Mouse (Mus musculus): ENCODE measurements at regions not wholly inside any gene's neighbourhood (a gene's known extent, or its start where the extent isn't known, plus 50 kb on each side); places are given as distances from the start of the nearest gene placed in this dataset.

DNA sequence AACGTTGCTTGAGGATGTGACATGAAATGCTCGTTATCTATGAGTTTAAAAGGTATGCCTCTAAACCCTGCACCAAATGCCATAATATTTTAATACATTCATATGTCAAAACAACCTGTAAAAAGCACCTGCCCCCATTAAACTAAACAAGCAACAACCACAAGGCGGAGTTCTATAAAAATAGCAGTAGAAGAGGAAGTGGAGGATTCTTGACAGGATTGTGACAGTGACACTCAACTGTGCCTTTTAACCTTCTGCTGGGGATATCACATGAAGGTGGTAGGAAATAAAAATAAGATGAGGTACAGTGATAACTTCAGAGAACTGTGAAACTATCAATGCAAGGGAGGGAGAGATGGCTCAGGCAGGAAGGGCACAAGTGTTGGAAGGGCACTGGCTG is 58.6 kb upstream of the Dbx2 start:
- no peak for DNase-seq (ENCODE audit: low spot score in 2 of 2)

DNA sequence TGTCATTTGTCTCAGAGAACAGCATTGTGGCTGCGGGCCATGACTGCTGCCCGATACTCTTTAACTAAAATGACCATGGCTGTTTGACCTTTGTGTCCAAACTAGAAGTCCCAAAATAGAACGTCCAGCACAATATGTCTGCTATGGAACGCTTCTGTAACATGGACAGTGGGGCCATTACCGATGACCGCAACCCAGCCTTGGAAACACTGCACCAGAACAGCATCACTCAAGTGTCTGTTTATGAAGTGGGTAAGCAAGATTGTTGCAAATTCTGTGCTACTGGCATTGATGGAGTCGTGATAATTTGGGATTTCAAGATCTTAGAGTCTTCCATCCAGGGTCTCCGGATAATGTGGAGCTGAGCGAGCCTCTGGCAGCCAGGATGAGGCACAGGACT is 60.2 kb upstream of the Dbx2 start:
- DNase-seq (ENCODE audit: low spot score in 2 of 2), result no peak

DNA sequence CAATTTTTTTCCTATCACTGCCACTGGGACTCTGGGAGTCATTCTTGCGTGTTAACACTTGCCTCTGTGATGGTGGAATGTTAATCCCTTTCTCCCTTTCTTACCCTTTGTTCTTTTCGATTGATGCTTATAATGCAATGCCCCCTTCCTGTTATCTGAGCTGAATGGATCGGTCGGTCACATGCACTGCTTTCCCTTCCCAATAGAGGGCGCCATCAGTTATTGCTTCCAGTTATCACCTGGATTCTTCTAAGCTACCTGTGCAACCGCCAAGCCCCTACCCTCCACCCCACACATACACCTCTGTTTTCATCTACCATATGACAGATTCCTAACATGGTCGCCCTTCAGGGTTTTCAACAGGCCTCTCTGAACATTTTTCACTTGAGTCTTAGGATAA is 66.9 kb upstream of the Ano6 start:
- no peak for DNase-seq (ENCODE audit: low spot score in 2 of 2)

GRCm38 (mm10) chr15:95725866-95726265 is 64.8 kb upstream of the Ano6 start:
- peak; percentile 60 to 81 for DNase-seq (ENCODE audit: low spot score in 2 of 2)

- DNase-seq (ENCODE audit: low spot score in 2 of 2), result no peak
These were observed 64.1 kb upstream of the Ano6 start for GRCm38 (mm10) chr15:95726516-95726915.

DNA sequence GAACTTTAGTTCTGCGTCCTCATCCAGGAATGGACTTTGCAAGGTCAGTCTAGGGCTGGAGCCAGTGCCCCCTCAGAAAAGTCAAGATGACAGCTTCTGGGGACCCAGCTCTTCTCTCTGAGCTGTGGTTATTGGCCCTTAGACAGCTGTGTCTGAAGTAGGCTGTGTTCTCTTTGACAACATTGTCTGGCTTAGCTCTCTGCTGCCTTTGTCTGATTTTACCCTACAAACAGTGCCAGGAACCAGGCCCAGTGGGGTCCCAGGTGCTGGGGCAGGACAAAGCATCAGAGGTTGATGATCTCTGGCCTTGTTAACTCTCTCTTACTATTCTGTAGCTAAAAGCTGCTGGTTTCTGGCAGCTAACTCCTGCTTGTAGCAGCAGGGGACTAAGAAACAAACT is 54.9 kb upstream of the Ano6 start:
- DNase-seq (ENCODE audit: low spot score in 2 of 2), result no peak
